In the genomic region with DNA sequence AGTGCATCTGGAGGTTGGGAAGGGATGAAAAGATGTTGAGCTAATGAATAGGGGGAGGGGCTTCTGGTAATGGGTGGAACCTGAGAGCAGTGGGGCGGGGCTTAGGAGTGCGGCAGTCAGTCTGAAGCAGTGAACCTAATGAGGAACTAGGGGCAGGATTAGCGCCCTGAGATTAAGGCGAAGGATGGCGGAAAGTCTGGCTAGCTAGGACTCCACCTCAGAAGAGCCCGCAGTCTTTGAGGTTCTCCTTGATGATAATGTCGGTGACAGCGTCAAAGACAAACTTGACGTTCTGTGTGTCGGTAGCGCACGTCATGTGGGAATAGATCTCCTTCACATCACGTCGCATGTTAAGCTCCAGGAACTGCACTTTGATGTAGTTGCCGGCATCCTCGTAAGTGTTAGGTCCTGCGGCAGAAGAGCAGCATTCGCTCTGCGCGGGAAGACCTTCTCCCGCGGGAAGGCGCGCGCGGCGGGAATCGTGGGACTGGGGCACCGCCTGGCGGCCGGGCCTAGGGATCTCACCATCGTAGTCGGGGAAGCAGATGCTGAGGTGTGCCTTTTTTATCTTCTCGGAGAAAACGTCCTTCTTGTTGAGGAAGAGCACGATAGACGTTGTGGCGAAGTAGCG, we compare ENCODE assay signal across 8 mouse cellular contexts. TPM values are rescaled to one million over a fixed set of nuclear protein-coding genes. Genes with fewer than 3 reads are reported as not detected.
DNase-seq lines count a peak whose midpoint lies in the region; ATAC-seq lines count a peak whose summit lies in the region.
"Had no signal": no experiment of that assay in that cellular context is flagged by ENCODE, and none has a peak within 500 bp of the region (broad histone marks: within the 10 kb centered on the region; RNA-seq: fewer than 3 reads in every experiment).

No protein-coding gene starts in this region.

- H3K36me3 ChIP-seq in limb, embryonic 10.5 days: 0 out of 2 replicates have a peak, but pooled peaks cover under 1% of the 10 kb centered on the region
- no peaks in the 10 kb centered on the region for H3K36me3 ChIP-seq in midbrain, embryonic 11.5 days (ENCODE audit: control insufficient read depth, insufficient read depth, low read length)

- H3K9ac ChIP-seq in midbrain, embryonic 11.5 days (ENCODE audit: low read length): peak overlapping the region; percentile 45

- DNase-seq in R1 (ENCODE audit: low read depth, low spot score): peak; percentile 83
- DNase-seq in cerebellum, postnatal 25 days: peak; percentile 72 to 79
- DNase-seq in gastrocnemius, postnatal 10 days: peak; percentile 86
- peak; percentile 78 for DNase-seq in induced T-regulatory cell, adult 2 months (ENCODE audit: low read depth)
- DNase-seq in limb, embryonic 10.5 days (ENCODE audit: low spot score): peak; percentile 87
- DNase-seq in midbrain, embryonic 11.5 days (ENCODE audit: low spot score, missing footprints): peak; percentile 98
- DNase-seq in right cerebral cortex, postnatal 4 days: peak; percentile 81

- peaks cover 44% of the 10 kb centered on the region for H3K27me3 ChIP-seq in limb, embryonic 10.5 days (ENCODE audit: low read depth, poor library complexity, severe bottlenecking)
- peaks cover 34% of the 10 kb centered on the region for H3K27me3 ChIP-seq in midbrain, embryonic 11.5 days (ENCODE audit: control insufficient read depth, insufficient read depth, low read length)

- H3K9me3 ChIP-seq in limb, embryonic 10.5 days (replicated peaks): no peaks in the 10 kb centered on the region
- H3K9me3 ChIP-seq in midbrain, embryonic 11.5 days (ENCODE audit: control insufficient read depth, low read length): no peaks in the 10 kb centered on the region

- peak overlapping the region; percentile 44 for H3K4me3 ChIP-seq in limb, embryonic 10.5 days
- H3K4me3 ChIP-seq in midbrain, embryonic 11.5 days (ENCODE audit: low read depth, low read length): peak overlapping the region; percentile 34

- peaks cover 25% of the 10 kb centered on the region for H3K4me1 ChIP-seq in limb, embryonic 10.5 days
- H3K4me1 ChIP-seq in midbrain, embryonic 11.5 days (ENCODE audit: control insufficient read depth, insufficient read depth, low read length): peaks cover 14% of the 10 kb centered on the region

- peak; percentile 67 for ATAC-seq in midbrain, embryonic 11.5 days (ENCODE audit: low FRiP score)

- H3K27ac ChIP-seq in limb, embryonic 10.5 days: no peak overlapping the region
- H3K27ac ChIP-seq in midbrain, embryonic 11.5 days (ENCODE audit: low read depth, low read length): no peak overlapping the region
- H3K27ac ChIP-seq: macrophage had no signal

- WGBS in limb, embryonic 10.5 days: under 1% methylated on average over 39 of the region's 39 CpGs
- under 1% methylated on average over 39 of the region's 39 CpGs for WGBS in midbrain, embryonic 11.5 days

- H3K4me2 ChIP-seq in midbrain, embryonic 11.5 days: peak overlapping the region; percentile 56

RNA-seq across cellular contexts. Expression of a gene that starts 3.7 kb away (rescaled TPM):
- not detected for total RNA-seq in gastrocnemius, postnatal 10 days (2021)
- 2.6 and 3.3 TPM in 2 replicates for polyA plus RNA-seq in limb, embryonic 10.5 days (2016; fragmentation: Nextera tagmentation; extraction: Ambion mirVana)
- 1.1 and 1.4 TPM in 2 replicates for polyA plus RNA-seq in midbrain, embryonic 11.5 days (2014; fragmentation: Nextera tagmentation; extraction: Ambion mirVana)
- polyA plus RNA-seq: macrophage had no signal

RNA-seq across cellular contexts. Expression of a gene that starts 6.5 kb away (rescaled TPM):
- 10 to 100 TPM; 17.6 to 20.4 TPM for total RNA-seq in gastrocnemius, postnatal 10 days (2021)
- polyA plus RNA-seq in limb, embryonic 10.5 days (2016; fragmentation: Nextera tagmentation; extraction: Ambion mirVana): 3.9 and 4.3 TPM in 2 replicates
- polyA plus RNA-seq in midbrain, embryonic 11.5 days (2014; fragmentation: Nextera tagmentation; extraction: Ambion mirVana): 11.2 and 11.7 TPM in 2 replicates
- polyA plus RNA-seq: macrophage had no signal

RNA-seq across cellular contexts. Expression of a gene that starts 34.5 kb away (rescaled TPM):
- 10 to 100 TPM; 11.9 to 18.0 TPM for total RNA-seq in gastrocnemius, postnatal 10 days (2021)
- polyA plus RNA-seq in limb, embryonic 10.5 days (2016; fragmentation: Nextera tagmentation; extraction: Ambion mirVana): 31.7 and 33.6 TPM in 2 replicates
- polyA plus RNA-seq in midbrain, embryonic 11.5 days (2014; fragmentation: Nextera tagmentation; extraction: Ambion mirVana): 9.6 and 11.9 TPM in 2 replicates
- polyA plus RNA-seq: macrophage had no signal

RNA-seq across cellular contexts. Expression of a gene that starts 40.6 kb away (rescaled TPM):
- total RNA-seq in gastrocnemius, postnatal 10 days (2021): 100 to 1,000 TPM; 193 to 231 TPM
- 355 and 403 TPM in 2 replicates for polyA plus RNA-seq in limb, embryonic 10.5 days (2016; fragmentation: Nextera tagmentation; extraction: Ambion mirVana)
- polyA plus RNA-seq in midbrain, embryonic 11.5 days (2014; fragmentation: Nextera tagmentation; extraction: Ambion mirVana): 578 and 581 TPM in 2 replicates
